In genomic region chr3:5090108-5090869, GRCm38 (mm10) we compare ENCODE assay signal across 8 mouse cellular contexts.
DNase-seq lines count a peak whose midpoint lies in the region; ATAC-seq lines count a peak whose summit lies in the region.
"Had no signal": no experiment of that assay in that cellular context is flagged by ENCODE, and none has a peak within 500 bp of the region (broad histone marks: within the 10 kb centered on the region; RNA-seq: fewer than 3 reads in every experiment).

No protein-coding gene starts in this region.

- no peaks in the 10 kb centered on the region for H3K36me3 ChIP-seq in kidney, embryonic 16.5 days (ENCODE audit: insufficient read depth, low read length)

- WGBS in kidney, embryonic 16.5 days = 71% methylated on average over 13 of the region's 13 CpGs

- no peak overlapping the region; the same call in 1 of the 2 replicates for H3K4me2 ChIP-seq in kidney, embryonic 16.5 days (replicated peaks; ENCODE audit: low read depth, low read length)

- H3K27me3 ChIP-seq in kidney, embryonic 16.5 days (ENCODE audit: insufficient read depth, low read length) = no peaks in the 10 kb centered on the region

- H3K4me3 ChIP-seq in kidney, embryonic 16.5 days (ENCODE audit: low read length) = 0 out of 2 replicates have a peak overlapping the region, but pooled peaks have one; percentile 14

- DNase-seq in kidney, adult 11 months = no peak
- peak; percentile 5 for DNase-seq in right cerebral cortex, postnatal 14 days
- DNase-seq in right cerebral cortex, postnatal 36 days (ENCODE audit: low spot score in 2 of 2) = no peak
- peak; percentile 3 to 18 for DNase-seq in layer of hippocampus, postnatal 14 days (ENCODE audit: low spot score in 2 of 2)
- DNase-seq in cerebellum, postnatal 14 days = no peak
- DNase-seq: kidney, postnatal 14 days had no signal

- no peaks in the 10 kb centered on the region for H3K4me1 ChIP-seq in kidney, embryonic 16.5 days (ENCODE audit: insufficient read depth, low read length)

- ATAC-seq in kidney, embryonic 16.5 days (ENCODE audit: low FRiP score, low TSS enrichment) = 0 out of 2 replicates have a peak, but pooled peaks have one; percentile 31
- no peak for ATAC-seq in inflammation-experienced regulatory T-cells, adult 6 months

- H3K27ac ChIP-seq in kidney, embryonic 16.5 days (ENCODE audit: low read length) = no peak overlapping the region

- H3K9me3 ChIP-seq in kidney, embryonic 16.5 days (ENCODE audit: low read length) = no peaks in the 10 kb centered on the region

- no peak overlapping the region for H3K9ac ChIP-seq in kidney, embryonic 16.5 days (replicated peaks; ENCODE audit: low read length)

Comparison
In these comparisons a context has a peak if more than half of its experiments do, and no peak if none do; other contexts are left out.
1. DNase-seq: peak in right cerebral cortex, postnatal 14 days (single experiment) and layer of hippocampus, postnatal 14 days (2 of 2); none in kidney, adult 11 months (single experiment), right cerebral cortex, postnatal 36 days (0 of 2) and cerebellum, postnatal 14 days (0 of 2).